Mouse (Mus musculus) heart, embryonic 16.5 days (tissue): ENCODE measurements around the gene Trf. TPM values are rescaled to one million over a fixed set of nuclear protein-coding genes. Genes with fewer than 3 reads are reported as not detected.
"Not testable (repeated sequence)": the region's sequence is repeated elsewhere in the genome, so short reads cannot be mapped to it uniquely, and the experiment has no call there.

Experiments
- ATAC-seq: fragments of 200-750 bp; cut with Nextera tagmentation; replicated peaks from 2 replicates; pipeline ENCODE4 v1.8.0; 2017; ENCODE audit warnings: moderate number of reproducible peaks; ENCODE audit not compliant: insufficient read depth, low FRiP score; ENCODE audit errors: extremely low read depth
- H3K27ac ChIP-seq: fragments of 300-500 bp; sonication (generic); 2 replicates; pipeline ENCODE4 v1.5.1; 2014; ENCODE audit warnings: mild to moderate bottlenecking, low read length, control low read depth, moderate library complexity
- H3K27me3 ChIP-seq: fragments of 300-500 bp; sonication (generic); 2 replicates; pipeline ENCODE4 v1.6.1; 2014; ENCODE audit warnings: low read length, mixed read lengths; ENCODE audit not compliant: control insufficient read depth, insufficient read depth
- H3K36me3 ChIP-seq: fragments of 300-500 bp; sonication (generic); 2 replicates; pipeline ENCODE4 v1.6.1; 2014; ENCODE audit not compliant: control insufficient read depth, insufficient read depth
- H3K4me1 ChIP-seq: fragments of 300-500 bp; sonication (generic); 2 replicates; pipeline ENCODE4 v1.6.1; 2014; ENCODE audit warnings: low read length, mixed read lengths; ENCODE audit not compliant: control insufficient read depth, insufficient read depth
- H3K4me2 ChIP-seq: fragments of 300-500 bp; sonication (generic); 2 replicates; pipeline ENCODE4 v1.6.1; 2014; ENCODE audit warnings: low read depth, mild to moderate bottlenecking, control low read depth, low read length
- H3K4me3 ChIP-seq: fragments of 300-500 bp; sonication (generic); 2 replicates; pipeline ENCODE4 v1.5.1; 2014; ENCODE audit warnings: mild to moderate bottlenecking, control low read depth, low read length
- H3K9ac ChIP-seq: fragments of 300-500 bp; sonication (generic); 2 replicates; pipeline ENCODE4 v1.6.1; 2014; ENCODE audit warnings: low read length, control low read depth
- H3K9me3 ChIP-seq: fragments of 300-500 bp; sonication (generic); replicated peaks from 2 replicates; pipeline ENCODE4 v1.6.1; 2016; ENCODE audit warnings: low read length; ENCODE audit not compliant: control insufficient read depth
- WGBS: fragments of 180-500 bp; shearing (Covaris S2); extraction: QIAGEN DNeasy Blood & Tissue Kit; methylation state at CpG from one replicate; pipeline ENCODE4 v1.1.7; 2014; 5-methylcytosine and 5-hydroxymethylcytosine counted together
- polyA plus RNA-seq: library from polyadenylated mRNA; unstranded; fragments of >200 nt; fragmentation: Nextera tagmentation; extraction: Ambion mirVana; gene quantifications from 2 replicates; pipeline ENCODE4 v1.2.1, GENCODE M21; 2015

Trf gene
- polyA plus RNA-seq, 1 experiment from 2014 or later: 52.4 TPM

- Histone ChIP-seq H3K9ac (peak overlapping the region; percentile 76), H3K4me2 (peak overlapping the region; percentile 87), H3K9me3 (no peaks in the 10 kb centered on the region), H3K36me3 (no peaks in the 10 kb centered on the region), H3K4me1 (peaks cover 7% of the 10 kb centered on the region), H3K27ac (peak overlapping the region; percentile 71; the same call in 1 of the 2 replicates), H3K27me3 (no peaks in the 10 kb centered on the region), H3K4me3 (peak overlapping the region; percentile 62)
- ATAC-seq: peak; percentile 25; the same call in 1 of the 2 replicates
- WGBS: 51% methylated on average over 3 of the region's 3 CpGs
Observed at GRCm38 (mm10) chr9:103180303-103180702, 49.9 kb downstream of the Trf start.

GRCm38 (mm10) chr9:103175692-103176091, 54.6 kb downstream of the Trf start:
- Histone ChIP-seq H3K4me1 (peaks cover 6% of the 10 kb centered on the region), H3K27me3 (no peaks in the 10 kb centered on the region), H3K27ac (no peak overlapping the region), H3K9ac (no peak overlapping the region), H3K9me3 (no peaks in the 10 kb centered on the region), H3K4me3 (no peak overlapping the region), H3K36me3 (no peaks in the 10 kb centered on the region), H3K4me2 (no peak overlapping the region)
- 93% methylated on average over 7 of the region's 7 CpGs for WGBS
- no peak for ATAC-seq

GRCm38 (mm10) chr9:103174771-103175519, 55.3 kb downstream of the Trf start:
- Histone ChIP-seq H3K27ac (no peak overlapping the region), H3K4me2 (no peak overlapping the region), H3K9me3 (no peaks in the 10 kb centered on the region), H3K9ac (no peak overlapping the region), H3K27me3 (no peaks in the 10 kb centered on the region), H3K4me1 (no peaks in the 10 kb centered on the region; the same call in 1 of the 2 replicates), H3K36me3 (no peaks in the 10 kb centered on the region), H3K4me3 (no peak overlapping the region)
- no peak for ATAC-seq
- WGBS: 50% methylated on average over 6 of the region's 6 CpGs

- 40% methylated on average over 7 of the region's 7 CpGs for WGBS
- H3K9me3 ChIP-seq: no peaks in the 10 kb centered on the region
- H3K9ac ChIP-seq: no peak overlapping the region
- no peaks in the 10 kb centered on the region for H3K36me3 ChIP-seq
- H3K27ac ChIP-seq: no peak overlapping the region
- ATAC-seq: no peak
- no peak overlapping the region for H3K4me3 ChIP-seq
- no peaks in the 10 kb centered on the region for H3K4me1 ChIP-seq
- H3K27me3 ChIP-seq: no peaks in the 10 kb centered on the region
- H3K4me2 ChIP-seq: no peak overlapping the region
Observed at GRCm38 (mm10) chr9:103168771-103169170, 61.5 kb downstream of the Trf start.

- ATAC-seq: no peak
- Histone ChIP-seq H3K27ac (no peak overlapping the region), H3K36me3 (no peaks in the 10 kb centered on the region), H3K4me3 (no peak overlapping the region), H3K9ac (no peak overlapping the region), H3K4me1 (no peaks in the 10 kb centered on the region), H3K4me2 (no peak overlapping the region), H3K9me3 (no peaks in the 10 kb centered on the region), H3K27me3 (no peaks in the 10 kb centered on the region)
- 87% methylated on average over 6 of the region's 6 CpGs for WGBS
Observed at GRCm38 (mm10) chr9:103168046-103168445, 62.2 kb downstream of the Trf start.

GRCm38 (mm10) chr9:103163806-103164205, 66.4 kb downstream of the Trf start:
- H3K9me3 ChIP-seq: no peaks in the 10 kb centered on the region
- no peak overlapping the region for H3K9ac ChIP-seq
- WGBS: 70% methylated on average over 15 of the region's 15 CpGs
- no peaks in the 10 kb centered on the region for H3K36me3 ChIP-seq
- ATAC-seq: no peak
- no peak overlapping the region for H3K4me2 ChIP-seq
- H3K4me1 ChIP-seq: no peaks in the 10 kb centered on the region
- H3K4me3 ChIP-seq: no peak overlapping the region
- H3K27ac ChIP-seq: no peak overlapping the region
- H3K27me3 ChIP-seq: no peaks in the 10 kb centered on the region

GRCm38 (mm10) chr9:103155158-103155557, 75.1 kb downstream of the Trf start:
- ATAC-seq, H3K4me3 ChIP-seq, H3K36me3 ChIP-seq, H3K4me1 ChIP-seq, H3K9me3 ChIP-seq, H3K27ac ChIP-seq, H3K4me2 ChIP-seq, H3K27me3 ChIP-seq, H3K9ac ChIP-seq: not testable (repeated sequence)
- 82% methylated on average over 7 of the region's 7 CpGs for WGBS

- Histone ChIP-seq H3K4me3 (no peak overlapping the region), H3K9me3 (no peaks in the 10 kb centered on the region), H3K4me2 (no peak overlapping the region), H3K27ac (no peak overlapping the region), H3K27me3 (no peaks in the 10 kb centered on the region), H3K36me3 (no peaks in the 10 kb centered on the region), H3K9ac (no peak overlapping the region), H3K4me1 (no peaks in the 10 kb centered on the region)
- ATAC-seq: no peak
- 71% methylated on average over 2 of the region's 2 CpGs for WGBS
Observed at GRCm38 (mm10) chr9:103154568-103154967, 75.7 kb downstream of the Trf start.
